Mouse (Mus musculus): ENCODE results near the gene Clec10a.

GRCm38 (mm10) chr11:70178311-70178710 lies 22.3 kb downstream of the Clec10a start:
- no peak for TF ChIP-seq CTCF (conservative IDR thresholded peaks at IDR 0.05; ENCODE audit: low read length)
- TF ChIP-seq NANOG (IDR thresholded peaks at IDR 0.05; ENCODE audit: borderline replicate concordance, low read length), result no peak

Measured in E14TG2a.4 (cell line).